Mouse (Mus musculus): ENCODE data around the gene Tmem17. TPM values are rescaled to one million over a fixed set of nuclear protein-coding genes. Genes with fewer than 3 reads are reported as not detected.
A peak's percentile ranks its signal among the peaks of the same experiment; 100 is the strongest.

Tmem17 gene
- polyA plus RNA-seq (2014; fragmentation: Nextera tagmentation; extraction: Ambion mirVana): 14.8 and 14.9 TPM in 2 replicates

GRCm38 (mm10) chr11:22512038-22513001 lies at the start of gene Tmem17:
Gene Tmem17, plus strand, starts transcription at chr11:22512088.
- WGBS: under 1% methylated on average over 73 of the region's 73 CpGs
- peak within 1 kb of the TSS; percentile 94 for H3K27ac ChIP-seq (replicated peaks; ENCODE audit: low read depth, low read length)
- H3K9ac ChIP-seq (ENCODE audit: low read length): peak within 1 kb of the TSS; percentile 96

GRCm38 (mm10) chr11:22479836-22480619 lies 31.9 kb upstream of the Tmem17 start:
- WGBS: 80% methylated on average over 3 of the region's 3 CpGs
- no peak overlapping the region for H3K27ac ChIP-seq (replicated peaks; ENCODE audit: low read depth, low read length)
- H3K9me3 ChIP-seq (ENCODE audit: control insufficient read depth, low read length): no peaks in the 10 kb centered on the region
- ATAC-seq (ENCODE audit: insufficient number of reproducible peaks, low FRiP score, low TSS enrichment, low read depth) (no peak), DNase-seq (ENCODE audit: low spot score) (no peak)
- H3K4me2 ChIP-seq (ENCODE audit: low read depth, severe bottlenecking): no peak overlapping the region
- H3K4me3 ChIP-seq (ENCODE audit: low read depth, low read length): no peak overlapping the region
- no peaks in the 10 kb centered on the region for H3K36me3 ChIP-seq (ENCODE audit: control insufficient read depth, insufficient read depth, low read length)
- no peak overlapping the region for H3K9ac ChIP-seq (ENCODE audit: low read length)
- H3K27me3 ChIP-seq (ENCODE audit: control insufficient read depth, insufficient read depth, low read length): no peaks in the 10 kb centered on the region
- no peaks in the 10 kb centered on the region for H3K4me1 ChIP-seq (ENCODE audit: control insufficient read depth, insufficient read depth, low read length)

More at GRCm38 (mm10) chr11:22512038-22513001, at the start of gene Tmem17:
- no peaks in the 10 kb centered on the region for H3K9me3 ChIP-seq (ENCODE audit: control insufficient read depth, low read length)
- DNase-seq (ENCODE audit: low spot score): peak; percentile 88
- H3K4me1 ChIP-seq (ENCODE audit: control insufficient read depth, insufficient read depth, low read length): no peaks in the 10 kb centered on the region
- peak within 1 kb of the TSS; percentile 84 for H3K4me3 ChIP-seq (ENCODE audit: low read depth, low read length)
- H3K27me3 ChIP-seq (ENCODE audit: control insufficient read depth, insufficient read depth, low read length): no peaks in the 10 kb centered on the region
- ATAC-seq (ENCODE audit: insufficient number of reproducible peaks, low FRiP score, low TSS enrichment, low read depth): peak; percentile 91
- H3K4me2 ChIP-seq (ENCODE audit: low read depth, severe bottlenecking): peak within 1 kb of the TSS; percentile 67
- H3K36me3 ChIP-seq (ENCODE audit: control insufficient read depth, insufficient read depth, low read length): no peaks in the 10 kb centered on the region

- WGBS: 90% methylated on average over 1 of the region's 1 CpGs
- Histone ChIP-seq H3K36me3 (ENCODE audit: control insufficient read depth, insufficient read depth, low read length) (no peaks in the 10 kb centered on the region), H3K4me3 (ENCODE audit: low read depth, low read length) (no peak overlapping the region), H3K9ac (ENCODE audit: low read length) (no peak overlapping the region), H3K27ac (replicated peaks; ENCODE audit: low read depth, low read length) (no peak overlapping the region), H3K4me1 (ENCODE audit: control insufficient read depth, insufficient read depth, low read length) (no peaks in the 10 kb centered on the region), H3K27me3 (ENCODE audit: control insufficient read depth, insufficient read depth, low read length) (no peaks in the 10 kb centered on the region), H3K9me3 (ENCODE audit: control insufficient read depth, low read length) (no peaks in the 10 kb centered on the region), H3K4me2 (ENCODE audit: low read depth, severe bottlenecking) (no peak overlapping the region)
- ATAC-seq (ENCODE audit: insufficient number of reproducible peaks, low FRiP score, low TSS enrichment, low read depth): no peak
- no peak for DNase-seq (ENCODE audit: low spot score)
These were observed 30.1 kb upstream of the Tmem17 start for GRCm38 (mm10) chr11:22481639-22482361.

GRCm38 (mm10) chr11:22482362-22482760 lies 29.5 kb upstream of the Tmem17 start:
- H3K27me3 ChIP-seq (ENCODE audit: control insufficient read depth, insufficient read depth, low read length): no peaks in the 10 kb centered on the region
- H3K4me3 ChIP-seq (ENCODE audit: low read depth, low read length): no peak overlapping the region
- no peaks in the 10 kb centered on the region for H3K9me3 ChIP-seq (ENCODE audit: control insufficient read depth, low read length)
- no peaks in the 10 kb centered on the region for H3K4me1 ChIP-seq (ENCODE audit: control insufficient read depth, insufficient read depth, low read length)
- WGBS: 98% methylated on average over 3 of the region's 3 CpGs
- no peak overlapping the region for H3K4me2 ChIP-seq (ENCODE audit: low read depth, severe bottlenecking)
- no peak overlapping the region for H3K9ac ChIP-seq (ENCODE audit: low read length)
- no peak overlapping the region for H3K27ac ChIP-seq (replicated peaks; ENCODE audit: low read depth, low read length)
- no peak for ATAC-seq (ENCODE audit: insufficient number of reproducible peaks, low FRiP score, low TSS enrichment, low read depth)
- H3K36me3 ChIP-seq (ENCODE audit: control insufficient read depth, insufficient read depth, low read length): no peaks in the 10 kb centered on the region
- no peak for DNase-seq (ENCODE audit: low spot score)

- Histone ChIP-seq H3K27ac (replicated peaks; ENCODE audit: low read depth, low read length) (no peak overlapping the region), H3K9me3 (ENCODE audit: control insufficient read depth, low read length) (no peaks in the 10 kb centered on the region), H3K27me3 (ENCODE audit: control insufficient read depth, insufficient read depth, low read length) (no peaks in the 10 kb centered on the region), H3K4me3 (ENCODE audit: low read depth, low read length) (no peak overlapping the region), H3K4me2 (ENCODE audit: low read depth, severe bottlenecking) (no peak overlapping the region), H3K36me3 (ENCODE audit: control insufficient read depth, insufficient read depth, low read length) (no peaks in the 10 kb centered on the region), H3K9ac (ENCODE audit: low read length) (no peak overlapping the region), H3K4me1 (ENCODE audit: control insufficient read depth, insufficient read depth, low read length) (no peaks in the 10 kb centered on the region)
- ATAC-seq (ENCODE audit: insufficient number of reproducible peaks, low FRiP score, low TSS enrichment, low read depth) (no peak), DNase-seq (ENCODE audit: low spot score) (no peak)
- 80% methylated on average over 2 of the region's 2 CpGs for WGBS
These were observed 18.1 kb upstream of the Tmem17 start for GRCm38 (mm10) chr11:22493694-22494319.

GRCm38 (mm10) chr11:22494941-22495340 lies 16.9 kb upstream of the Tmem17 start:
- no peak overlapping the region for H3K9ac ChIP-seq (ENCODE audit: low read length)
- no peaks in the 10 kb centered on the region for H3K36me3 ChIP-seq (ENCODE audit: control insufficient read depth, insufficient read depth, low read length)
- DNase-seq (ENCODE audit: low spot score): no peak
- ATAC-seq (ENCODE audit: insufficient number of reproducible peaks, low FRiP score, low TSS enrichment, low read depth): no peak
- H3K4me2 ChIP-seq (ENCODE audit: low read depth, severe bottlenecking): no peak overlapping the region
- H3K27me3 ChIP-seq (ENCODE audit: control insufficient read depth, insufficient read depth, low read length): no peaks in the 10 kb centered on the region
- H3K4me1 ChIP-seq (ENCODE audit: control insufficient read depth, insufficient read depth, low read length): no peaks in the 10 kb centered on the region
- no peaks in the 10 kb centered on the region for H3K9me3 ChIP-seq (ENCODE audit: control insufficient read depth, low read length)
- no peak overlapping the region for H3K4me3 ChIP-seq (ENCODE audit: low read depth, low read length)
- no peak overlapping the region for H3K27ac ChIP-seq (replicated peaks; ENCODE audit: low read depth, low read length)

GRCm38 (mm10) chr11:22499396-22499795 lies 12.5 kb upstream of the Tmem17 start:
- ATAC-seq (ENCODE audit: insufficient number of reproducible peaks, low FRiP score, low TSS enrichment, low read depth) (no peak), DNase-seq (ENCODE audit: low spot score) (no peak)
- Histone ChIP-seq H3K4me1 (ENCODE audit: control insufficient read depth, insufficient read depth, low read length) (no peaks in the 10 kb centered on the region), H3K36me3 (ENCODE audit: control insufficient read depth, insufficient read depth, low read length) (no peaks in the 10 kb centered on the region), H3K27me3 (ENCODE audit: control insufficient read depth, insufficient read depth, low read length) (no peaks in the 10 kb centered on the region), H3K4me2 (ENCODE audit: low read depth, severe bottlenecking) (no peak overlapping the region), H3K4me3 (ENCODE audit: low read depth, low read length) (no peak overlapping the region), H3K27ac (replicated peaks; ENCODE audit: low read depth, low read length) (no peak overlapping the region), H3K9ac (ENCODE audit: low read length) (no peak overlapping the region), H3K9me3 (ENCODE audit: control insufficient read depth, low read length) (no peaks in the 10 kb centered on the region)
- WGBS: 85% methylated on average over 6 of the region's 6 CpGs

GRCm38 (mm10) chr11:22499886-22500285 lies 12.0 kb upstream of the Tmem17 start:
- no peak overlapping the region for H3K9ac ChIP-seq (ENCODE audit: low read length)
- H3K27me3 ChIP-seq (ENCODE audit: control insufficient read depth, insufficient read depth, low read length): no peaks in the 10 kb centered on the region
- H3K4me1 ChIP-seq (ENCODE audit: control insufficient read depth, insufficient read depth, low read length): no peaks in the 10 kb centered on the region
- no peak overlapping the region for H3K4me3 ChIP-seq (ENCODE audit: low read depth, low read length)
- no peak overlapping the region for H3K27ac ChIP-seq (replicated peaks; ENCODE audit: low read depth, low read length)
- no peaks in the 10 kb centered on the region for H3K36me3 ChIP-seq (ENCODE audit: control insufficient read depth, insufficient read depth, low read length)
- no peaks in the 10 kb centered on the region for H3K9me3 ChIP-seq (ENCODE audit: control insufficient read depth, low read length)
- ATAC-seq (ENCODE audit: insufficient number of reproducible peaks, low FRiP score, low TSS enrichment, low read depth) (no peak), DNase-seq (ENCODE audit: low spot score) (no peak)
- H3K4me2 ChIP-seq (ENCODE audit: low read depth, severe bottlenecking): no peak overlapping the region

Data from limb, embryonic 11.5 days (tissue).